Mouse (Mus musculus) embryo, embryonic 11.5 days (tissue): ENCODE results near the gene Lrp5.
"Not testable (repeated sequence)": the region's sequence is repeated elsewhere in the genome, so short reads cannot be mapped to it uniquely, and the experiment has no call there.

Source experiments
- DNase-seq: peaks from one replicate; pipeline ENCODE4 v3.0.0-alpha.2; 2012; ENCODE audit warnings: low read depth, low spot score

Gene Lrp5

DNA sequence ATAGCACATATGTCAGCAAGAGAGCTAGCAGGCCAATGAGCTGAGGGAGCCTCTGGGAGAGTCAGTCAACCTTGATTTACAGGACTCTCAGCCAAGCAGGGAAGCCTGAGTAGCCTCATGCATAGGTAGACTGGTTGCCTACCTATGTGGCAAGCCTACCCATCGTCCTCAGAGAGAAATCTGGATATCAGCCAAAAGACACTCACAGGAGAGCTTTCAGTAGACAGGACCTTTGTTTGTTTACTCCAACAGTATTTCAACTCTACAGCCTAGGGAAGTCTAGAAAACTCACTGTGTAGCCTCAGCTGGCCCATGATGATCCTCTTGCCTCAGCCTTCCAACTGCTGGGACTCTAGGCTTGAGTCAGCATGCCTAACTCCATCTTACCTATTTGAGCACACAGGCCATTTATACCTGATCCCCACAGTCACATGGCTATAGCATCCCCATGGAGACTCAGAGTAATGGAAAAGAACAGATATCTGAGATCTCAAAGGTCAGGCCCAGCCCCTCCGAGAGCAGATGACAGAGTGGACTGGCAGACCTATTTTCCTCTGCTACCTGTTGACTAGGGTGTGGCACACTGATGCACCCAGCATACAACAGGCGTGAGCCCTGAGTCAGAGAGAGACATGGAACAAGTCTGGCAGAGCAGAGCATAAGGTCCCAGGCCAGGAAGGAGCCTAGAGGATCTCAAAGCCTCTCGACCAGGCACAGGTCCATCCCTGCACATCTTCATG is 73.7 kb downstream of the Lrp5 start:
- DNase-seq, result no peak

DNA sequence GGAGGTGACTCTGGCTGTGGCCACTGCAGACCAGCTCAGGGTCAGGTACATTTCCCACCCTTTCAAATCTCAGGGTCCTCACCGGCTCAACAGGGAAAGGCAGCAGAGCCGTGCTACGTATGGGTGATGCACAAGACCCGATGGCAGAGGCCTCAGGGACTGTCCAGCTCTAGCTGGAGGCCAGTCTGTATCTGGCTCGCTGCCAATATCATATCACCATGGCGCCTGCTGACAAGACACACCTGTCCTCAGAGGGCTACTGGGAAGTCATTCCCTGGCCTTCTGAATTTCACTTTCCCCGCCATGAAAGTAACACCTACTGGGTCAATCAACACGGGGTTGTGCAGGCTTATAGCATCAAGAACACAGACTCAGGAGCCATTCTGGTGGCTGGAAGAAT is 74.6 kb downstream of the Lrp5 start:
- DNase-seq, result no peak

DNA sequence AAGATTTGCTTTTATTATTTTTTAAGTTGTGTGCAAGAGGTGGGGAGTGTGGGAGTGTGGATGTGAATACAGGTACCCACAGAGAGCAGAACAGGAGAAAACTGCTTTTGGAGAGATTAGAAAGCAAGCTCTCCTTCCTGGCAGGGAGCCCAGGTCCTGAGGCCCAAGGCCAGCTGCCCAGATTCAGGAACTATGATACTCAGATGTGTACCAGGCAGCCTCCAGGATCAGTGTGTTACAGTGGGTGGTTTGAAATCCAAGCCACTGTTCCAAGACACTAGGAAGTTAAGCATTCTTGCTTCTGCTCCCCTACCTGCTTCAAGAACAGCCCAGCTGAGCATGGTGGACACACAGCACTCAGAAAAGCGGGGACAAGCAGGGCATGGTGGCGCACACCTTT is 75.5 kb downstream of the Lrp5 start:
- no peak for DNase-seq

DNA sequence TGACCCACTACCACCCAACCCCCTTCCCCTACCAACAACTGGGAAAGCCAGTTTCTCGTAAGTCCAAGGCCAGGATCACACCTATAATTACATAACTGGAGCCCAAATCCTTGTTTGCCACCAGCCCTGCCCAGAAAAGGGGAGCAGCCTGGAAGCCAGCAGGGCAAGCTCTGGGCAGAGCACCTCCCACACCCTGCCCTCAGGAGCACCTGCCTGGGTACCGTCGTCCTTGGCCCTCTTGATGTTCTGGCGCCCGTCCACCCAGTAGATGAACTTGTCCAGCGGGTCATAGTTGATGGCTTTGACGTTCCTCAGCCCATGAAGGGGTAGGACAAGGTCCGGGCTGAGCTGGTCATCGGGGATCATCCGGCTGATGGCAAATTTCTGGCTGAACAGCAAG is 76.5 kb downstream of the Lrp5 start:
- DNase-seq, result no peak

DNA sequence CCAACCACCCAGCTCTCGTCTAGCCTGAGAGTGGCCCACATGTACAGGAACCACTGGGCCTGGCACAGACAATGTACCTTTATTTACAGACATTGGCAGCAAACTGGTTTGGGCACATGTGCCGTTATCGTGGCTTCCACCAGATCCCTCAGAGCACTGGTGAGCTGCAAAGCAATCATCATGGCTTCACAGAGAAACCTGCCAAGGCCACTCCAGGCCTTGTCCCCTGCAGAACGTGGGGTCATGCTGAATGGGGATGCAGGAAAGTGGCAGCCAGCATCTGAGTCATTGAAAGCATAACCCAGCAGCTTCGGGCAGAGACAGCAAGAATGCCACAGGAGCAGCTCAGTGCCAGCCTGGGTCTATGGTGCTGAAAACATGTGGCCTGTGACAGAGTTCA is 92.0 kb downstream of the Lrp5 start:
- no peak for DNase-seq

DNA sequence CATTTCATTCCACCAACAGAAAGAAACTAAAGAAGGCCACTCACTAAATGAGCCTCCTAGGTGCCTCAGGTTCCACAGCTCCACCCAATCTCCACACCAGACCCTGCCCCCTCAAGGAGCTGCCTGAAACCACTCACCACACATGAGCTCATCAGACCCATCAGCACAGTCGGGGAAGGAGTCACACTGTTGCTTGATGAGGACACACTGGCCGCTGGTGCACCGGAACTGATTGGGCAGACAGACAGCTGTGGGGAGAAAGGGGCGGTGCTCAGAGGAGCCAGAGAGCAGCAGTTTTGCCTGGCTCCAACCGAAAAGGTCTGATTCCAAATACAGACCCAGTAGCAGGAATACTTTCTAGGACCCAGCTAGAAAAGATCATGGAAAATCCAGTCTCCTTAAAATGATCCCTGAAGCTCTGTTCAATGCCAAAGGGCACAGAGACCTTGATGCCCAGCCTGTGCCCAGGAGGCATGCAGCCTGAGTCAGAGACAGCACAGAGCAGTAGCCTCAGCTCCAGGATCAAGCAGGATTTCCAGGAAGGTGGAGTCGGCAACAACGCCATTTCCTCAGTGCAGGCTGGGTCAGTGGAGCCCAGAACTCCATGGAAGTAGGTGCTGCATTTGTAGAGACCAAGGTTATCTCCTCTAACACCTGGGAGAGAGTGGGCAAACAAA is 92.8 kb downstream of the Lrp5 start:
- DNase-seq, result no peak

DNA sequence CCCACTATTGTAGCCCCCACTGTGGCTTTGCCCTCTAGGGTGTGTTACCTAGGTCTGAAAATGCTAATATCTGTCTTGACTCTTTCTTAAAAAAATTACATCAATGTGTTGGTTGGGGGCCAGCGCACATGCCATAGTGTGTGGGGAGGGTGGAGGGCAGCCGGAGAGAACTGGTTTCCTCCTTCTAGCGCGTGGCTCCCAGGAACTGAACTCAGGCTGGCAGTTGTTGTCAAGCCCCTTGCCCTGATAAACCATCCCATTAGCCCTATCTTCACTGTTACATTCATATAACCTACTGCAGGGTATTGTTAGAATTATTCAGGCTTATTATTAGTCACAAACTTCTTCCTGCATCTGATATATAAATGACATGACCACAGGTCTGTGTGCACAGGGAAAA is 96.4 kb downstream of the Lrp5 start:
- no peak for DNase-seq

DNA sequence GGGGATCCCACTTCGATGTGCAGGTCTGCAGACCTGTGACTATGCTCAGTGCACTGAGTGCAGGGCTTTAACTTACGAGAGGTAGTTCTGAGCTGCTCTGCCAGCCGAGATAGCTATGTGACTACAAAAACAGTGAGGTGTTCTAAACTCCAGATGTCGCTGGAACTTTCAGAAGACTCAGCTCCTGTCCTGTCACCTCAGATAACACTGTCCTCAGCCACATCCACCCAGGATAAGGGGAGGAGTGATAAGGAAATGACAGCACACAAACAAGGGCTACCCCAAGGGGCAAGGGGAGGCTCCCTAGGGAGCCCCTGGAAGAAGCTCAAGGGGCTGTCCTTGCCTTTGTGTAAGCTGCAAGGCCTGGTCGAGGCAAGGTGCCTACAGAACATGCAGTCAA is 96.8 kb downstream of the Lrp5 start:
- no peak for DNase-seq

DNA sequence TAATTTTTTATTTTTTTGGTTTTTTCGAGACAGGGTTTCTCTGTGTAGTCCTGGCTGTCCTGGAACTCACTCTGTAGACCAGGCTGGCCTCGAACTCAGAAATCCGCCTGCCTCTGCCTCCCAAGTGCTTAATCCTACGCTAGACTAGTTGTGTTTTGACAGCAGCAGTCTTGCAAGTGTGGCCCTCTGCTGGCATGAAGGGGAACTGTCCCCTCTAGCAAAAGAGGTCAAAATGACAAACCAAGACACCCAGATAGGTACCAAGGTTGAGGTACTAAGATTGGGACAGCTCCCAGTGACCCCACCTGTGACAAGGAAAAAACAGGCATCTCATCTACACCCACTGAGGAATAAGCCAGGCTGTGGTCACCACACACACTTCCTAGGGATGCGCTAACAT is 98.6 kb downstream of the Lrp5 start:
- not testable (repeated sequence) for DNase-seq

DNA sequence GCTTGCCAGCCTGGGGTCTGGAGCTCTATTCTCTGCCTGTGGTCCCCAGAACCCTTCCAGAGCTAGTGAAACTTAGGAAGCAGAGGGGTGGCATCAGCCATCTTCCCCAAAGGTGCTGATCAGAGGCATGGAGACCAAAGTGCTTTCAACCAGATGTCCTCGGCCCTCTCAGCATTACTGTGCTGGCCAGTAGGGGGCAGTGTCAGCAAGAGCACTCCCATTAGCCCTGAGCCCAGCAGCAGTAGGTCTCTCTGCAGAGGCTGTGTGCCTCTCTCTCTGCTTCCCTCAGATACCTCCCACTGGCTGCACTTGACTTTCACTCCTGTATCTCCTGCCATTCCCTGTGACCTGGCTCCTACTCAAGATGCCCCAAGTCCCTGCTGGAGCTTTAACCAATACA is 99.8 kb downstream of the Lrp5 start:
- no peak for DNase-seq

DNA sequence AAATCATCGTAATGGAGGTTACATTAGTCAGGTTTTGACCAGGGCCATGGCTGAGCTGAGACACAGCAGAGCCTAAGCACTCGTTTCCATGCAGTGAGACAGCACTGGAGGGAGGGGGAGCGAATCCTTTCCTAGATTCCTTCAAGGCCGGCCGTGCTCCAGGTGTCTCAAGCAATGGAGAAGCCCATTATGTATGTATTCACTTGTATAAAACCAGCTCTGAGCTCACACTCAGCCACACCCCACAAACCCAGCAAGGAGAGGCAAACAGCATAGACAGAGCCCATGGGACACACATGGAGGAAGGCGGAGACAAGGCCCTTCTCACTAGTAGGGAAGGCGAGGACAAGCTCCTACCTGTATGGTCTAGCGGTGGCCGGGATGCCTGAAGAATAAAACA is 100.3 kb downstream of the Lrp5 start:
- no peak for DNase-seq

DNA sequence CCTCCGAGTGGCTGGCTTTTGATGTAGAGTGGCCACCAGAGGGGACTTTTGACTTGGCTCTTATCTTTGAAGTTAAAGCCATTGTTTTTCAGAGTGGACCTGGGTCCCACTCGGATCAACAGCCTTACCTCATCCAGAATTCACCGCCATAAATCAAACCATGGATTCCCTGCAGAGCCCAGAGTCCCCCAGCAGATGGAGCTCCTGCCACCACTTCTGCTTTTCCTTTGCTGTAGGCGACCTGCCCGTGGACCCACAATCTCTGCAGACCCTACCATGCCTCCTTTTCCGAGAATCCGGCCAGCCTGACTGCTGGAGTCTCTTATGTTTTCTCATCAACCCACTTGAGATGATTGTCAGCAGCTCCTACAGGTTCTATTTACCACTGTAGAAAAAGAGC is 105.0 kb downstream of the Lrp5 start:
- DNase-seq, result no peak

DNA sequence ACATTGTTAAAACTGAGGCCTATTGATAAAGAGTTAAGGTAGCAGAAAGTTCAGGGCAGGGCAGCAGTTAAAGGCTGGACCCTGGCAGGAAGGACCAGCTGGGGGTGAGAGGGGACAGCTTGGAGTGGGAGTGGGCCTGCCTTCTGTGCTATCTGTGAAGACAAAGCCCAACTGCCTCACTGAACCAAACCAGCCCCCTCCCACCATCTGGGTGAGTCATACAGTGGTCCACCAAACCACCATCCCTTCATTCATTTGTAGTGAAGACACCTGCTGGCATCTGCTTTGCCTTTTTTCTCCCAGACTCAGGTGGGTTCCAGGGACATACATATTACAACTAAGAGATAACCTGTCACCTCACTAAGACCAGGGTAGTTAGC is 108.5 kb downstream of the Lrp5 start:
- DNase-seq, result no peak

DNA sequence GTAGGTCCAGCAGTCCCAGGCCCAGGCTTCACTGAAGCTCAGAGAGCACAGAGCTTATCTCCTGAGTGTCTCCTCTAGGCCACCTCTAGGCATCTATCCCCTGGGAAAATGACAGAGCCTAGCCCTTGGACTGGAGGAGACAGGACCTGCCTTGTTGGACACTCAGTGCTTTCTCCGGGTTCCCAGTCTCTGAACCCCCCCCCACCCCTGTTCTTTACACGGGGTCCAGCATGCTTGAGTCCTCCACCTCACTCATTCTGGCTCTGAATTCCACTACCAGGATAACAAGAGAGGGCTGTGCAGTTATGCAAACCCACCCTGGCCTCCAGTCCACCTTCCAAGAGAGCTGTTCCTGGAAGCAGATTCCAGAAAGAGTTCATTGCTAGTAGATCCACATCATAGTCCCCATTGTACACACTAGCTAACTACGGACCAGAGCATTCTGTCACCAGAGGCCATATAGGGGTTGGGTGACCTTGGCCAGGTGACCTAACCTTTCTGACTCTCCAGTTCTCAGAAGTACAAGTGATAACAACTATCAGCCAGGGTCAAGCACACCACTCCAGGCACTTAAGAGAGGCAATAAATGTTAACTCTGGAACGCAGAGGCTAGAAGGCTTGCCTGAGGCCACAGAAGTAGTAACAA is 109.0 kb downstream of the Lrp5 start:
- DNase-seq, result no peak

DNA sequence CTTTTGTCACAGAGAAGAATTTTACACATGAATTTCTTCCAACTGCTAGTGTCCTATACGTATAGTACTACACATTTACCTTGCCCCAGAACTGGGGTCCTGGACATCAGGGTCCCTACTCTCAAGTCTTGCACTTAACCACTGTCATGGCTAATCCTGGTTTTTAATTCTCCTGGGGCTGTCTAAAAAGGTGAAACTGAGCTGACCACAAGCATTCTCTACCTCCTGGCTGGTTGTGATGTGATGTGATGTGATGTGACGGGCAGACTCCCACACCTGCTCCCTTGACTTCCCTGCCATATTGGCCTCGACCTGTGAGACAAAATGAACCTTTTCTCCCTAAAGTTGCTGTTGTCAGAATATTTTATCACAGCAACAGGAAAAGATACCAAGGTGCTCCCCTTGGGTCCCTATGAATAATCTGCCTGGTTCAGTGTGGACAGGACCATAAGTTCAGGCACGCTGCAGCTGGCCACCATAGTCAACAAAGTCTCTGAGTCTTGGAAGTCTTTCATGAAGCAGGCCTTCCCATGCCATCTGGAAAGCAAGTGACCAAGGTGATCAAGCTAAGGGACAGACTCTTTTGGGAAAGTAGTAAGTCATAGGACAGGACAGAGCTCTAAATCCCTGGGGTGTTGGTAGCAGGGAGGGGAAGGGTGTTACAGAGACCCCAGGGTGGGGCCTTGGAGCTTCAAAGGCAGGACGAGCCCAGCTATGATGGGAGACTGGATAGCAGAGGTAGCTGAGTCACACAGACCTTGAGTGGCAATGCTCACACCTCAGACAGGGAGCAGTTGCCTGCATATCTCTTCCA is 109.7 kb downstream of the Lrp5 start:
- DNase-seq, result no peak

DNA sequence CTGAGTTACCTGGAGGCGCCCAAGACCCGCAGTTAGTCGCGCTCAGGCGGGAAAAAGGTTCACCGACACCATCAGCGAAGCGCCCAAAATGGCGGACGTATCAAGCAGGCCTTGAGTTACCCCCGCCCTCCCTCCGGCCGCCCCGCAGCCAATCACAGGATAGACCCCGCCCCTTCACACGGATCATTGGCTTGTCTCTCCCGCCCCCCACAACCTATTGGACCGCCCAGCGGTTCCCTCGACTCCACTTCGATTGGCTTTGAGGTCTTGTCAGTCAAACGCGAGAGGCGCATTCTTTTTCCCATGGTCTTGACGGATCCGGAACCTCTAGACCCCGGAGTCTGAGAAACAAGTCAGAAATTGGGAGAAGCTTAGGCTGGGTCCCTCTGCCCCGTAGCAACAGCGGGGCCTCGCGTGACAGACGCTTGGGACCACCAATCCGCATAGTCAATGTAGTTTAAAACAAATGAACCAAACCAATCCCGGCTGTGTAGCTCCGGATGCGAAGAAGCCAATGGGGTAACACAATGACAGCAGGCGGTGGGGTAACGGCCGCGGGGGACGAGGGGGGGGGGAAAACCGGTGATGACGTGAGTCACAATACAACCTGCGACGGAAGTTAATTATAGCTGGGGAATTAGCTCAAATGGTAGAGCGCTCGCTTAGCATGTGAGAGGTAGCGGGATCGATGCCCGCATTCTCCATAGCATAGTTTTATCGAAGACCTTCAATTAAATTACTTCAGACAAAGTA is 110.6 kb downstream of the Lrp5 start, which contains the start of gene Ppp6r3:
TSS of gene Ppp6r3 (minus strand) at position 118 of the 753 bp plus-strand sequence.
- DNase-seq, result peak; percentile 98

DNA sequence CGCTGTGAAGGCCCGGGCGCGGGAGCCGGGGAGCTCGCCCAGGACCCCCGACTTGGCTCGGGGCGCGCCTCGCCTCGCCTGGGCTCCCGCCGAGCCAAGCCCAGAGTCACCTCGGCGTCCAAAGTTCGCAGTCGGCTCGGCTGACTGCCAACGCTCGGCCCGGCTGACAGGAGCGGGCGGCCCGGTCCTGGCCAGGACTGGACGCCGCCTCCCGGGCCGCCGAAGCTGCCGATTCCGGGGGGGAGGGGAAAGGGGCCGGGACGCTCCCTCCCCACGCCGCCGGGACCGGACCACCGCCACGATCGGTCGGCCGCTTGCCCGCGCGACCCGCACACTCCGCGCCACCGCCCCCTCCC is 111.1 kb downstream of the Lrp5 start:
- DNase-seq, result no peak

DNA sequence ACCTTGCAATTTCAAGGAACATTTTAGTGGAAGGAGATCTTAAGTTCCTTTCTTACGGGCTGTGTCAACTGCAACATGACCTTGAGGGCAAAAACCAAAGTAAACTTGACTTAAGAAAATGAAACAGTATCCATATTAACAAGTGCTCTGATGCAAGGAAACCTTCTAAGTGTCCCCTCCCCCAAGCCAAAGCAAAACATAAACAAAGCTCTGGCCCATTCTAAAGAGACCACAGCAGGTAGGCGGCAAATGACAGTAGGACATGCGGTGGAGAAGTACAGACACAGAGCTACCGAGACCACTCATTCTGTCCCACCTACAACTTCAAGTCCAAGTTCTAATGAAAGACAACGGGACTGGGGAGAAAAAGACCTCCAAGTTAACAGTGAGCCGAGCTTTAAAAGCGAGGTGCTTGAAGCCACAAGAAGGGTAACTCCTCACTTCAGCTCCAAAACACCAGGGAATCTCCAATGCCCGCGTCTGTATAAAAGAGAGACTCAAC is 111.7 kb downstream of the Lrp5 start:
- no peak for DNase-seq

DNA sequence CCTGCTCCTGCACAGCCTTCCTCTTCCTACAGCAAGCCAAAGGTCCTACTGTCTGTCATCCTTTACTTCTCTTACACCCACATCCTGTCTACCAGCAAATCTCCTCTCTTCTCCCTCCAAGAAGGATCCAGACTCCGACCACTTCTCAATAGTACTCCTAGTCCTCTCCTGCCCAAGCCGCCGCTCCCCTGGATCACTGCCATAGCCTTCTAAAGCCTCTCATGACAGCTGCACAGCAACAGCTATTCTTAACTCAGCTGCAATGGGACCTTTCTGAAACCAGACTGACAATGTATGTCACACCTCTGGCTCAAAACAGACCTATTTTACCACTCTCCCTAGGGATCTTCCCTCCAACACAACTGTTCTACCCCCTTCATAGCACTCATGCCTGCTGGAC is 122.1 kb downstream of the Lrp5 start:
- no peak for DNase-seq

DNA sequence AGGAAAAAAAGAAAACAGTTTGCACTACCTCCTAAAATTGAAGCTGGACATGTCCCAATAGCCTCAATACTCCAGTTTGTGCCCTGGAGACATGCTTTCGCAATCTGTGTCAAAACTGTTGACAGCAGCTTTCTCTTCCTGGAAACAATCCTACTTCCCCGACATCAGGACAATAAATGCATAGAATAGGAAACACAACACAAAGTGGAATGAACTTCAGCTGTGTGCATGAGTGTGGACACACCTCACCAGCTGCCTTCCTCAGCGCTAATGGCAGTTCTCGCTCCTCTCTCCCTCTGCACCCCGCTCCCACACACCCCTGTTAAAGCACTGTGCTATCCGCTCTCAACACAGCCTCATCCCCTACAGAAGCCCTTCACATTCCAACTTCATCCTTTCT is 123.6 kb downstream of the Lrp5 start:
- DNase-seq, result no peak

DNA sequence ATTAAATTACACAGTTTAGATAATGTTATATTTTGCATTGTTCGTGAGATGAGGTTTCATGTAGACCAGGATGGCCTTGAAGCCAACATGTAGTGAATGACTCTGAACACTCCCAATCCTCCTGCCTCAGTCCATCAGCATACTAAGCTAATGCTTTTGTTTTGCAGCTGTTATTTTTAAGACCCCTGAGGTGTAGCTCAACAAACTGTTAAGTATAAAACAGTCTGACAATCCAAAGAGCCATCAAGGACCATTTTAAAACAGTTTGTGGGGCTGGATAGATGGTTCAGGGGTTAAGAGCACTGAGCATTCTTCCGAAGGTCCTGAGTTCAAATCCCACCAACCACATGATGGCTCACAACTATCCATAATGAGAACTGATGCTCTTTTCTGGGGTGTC is 124.1 kb downstream of the Lrp5 start:
- DNase-seq, result no peak
